Mouse (Mus musculus) myocyte (in vitro differentiated cells): ENCODE data around the gene Dmgdh. TPM values are rescaled to one million over a fixed set of nuclear protein-coding genes. Genes with fewer than 3 reads are reported as not detected.

Experiments used
- H3K27me3 ChIP-seq: one replicate; pipeline ENCODE4 v1.6.1; 2011; ENCODE audit not compliant: control insufficient read depth, insufficient read depth, insufficient read length
- H3K36me3 ChIP-seq: one replicate; pipeline ENCODE4 v1.6.1; 2011; ENCODE audit not compliant: control insufficient read depth, insufficient read depth
- H3K4me2 ChIP-seq: one replicate; pipeline ENCODE4 v1.6.1; 2011; ENCODE audit warnings: low read depth, control low read depth
- H3K4me3 ChIP-seq: one replicate; pipeline ENCODE4 v1.5.1; 2011; ENCODE audit warnings: mild to moderate bottlenecking, control low read depth, moderate library complexity
- H3K79me2 ChIP-seq: one replicate; pipeline ENCODE4 v1.6.1; 2011; ENCODE audit not compliant: control insufficient read depth, insufficient read depth
- H3ac ChIP-seq: one replicate; pipeline ENCODE4 v1.6.1; 2011; ENCODE audit not compliant: control insufficient read depth, insufficient read length
- CEBPB ChIP-seq: IDR thresholded peaks from 2 replicates; pipeline ENCODE4 v1.6.1; 2011; ENCODE audit warnings: mild to moderate bottlenecking, moderate library complexity; ENCODE audit not compliant: poor library complexity, insufficient read depth, severe bottlenecking
- E2F4 ChIP-seq: IDR thresholded peaks from one replicate; pipeline ENCODE4 v1.6.1; 2011; ENCODE audit warnings: mild to moderate bottlenecking, control low read depth, moderate library complexity; ENCODE audit not compliant: insufficient read depth
- MAX ChIP-seq: IDR thresholded peaks from one replicate; pipeline ENCODE4 v1.6.1; 2011; ENCODE audit warnings: low read depth, mild to moderate bottlenecking, control low read depth
- MYOD1 ChIP-seq, 3 experiments: IDR thresholded peaks; one replicate each; pipeline ENCODE4 v1.6.1; 2011; ENCODE audit warnings: control low read depth in 2 of 3, low read depth in 2 of 3, mild to moderate bottlenecking in 2 of 3, moderate library complexity in 1 of 3; ENCODE audit not compliant: insufficient read length in 2 of 3, control insufficient read depth in 1 of 3
- MYOG ChIP-seq, 3 experiments: IDR thresholded peaks; one replicate each; pipeline ENCODE4 v1.6.1; 2011; ENCODE audit warnings: control low read depth in 2 of 3, low read depth in 2 of 3, mild to moderate bottlenecking in 2 of 3; ENCODE audit not compliant: insufficient read length in 2 of 3, control insufficient read depth in 1 of 3, insufficient read depth in 1 of 3
- POLR2A ChIP-seq: IDR thresholded peaks from one replicate; pipeline ENCODE4 v1.6.1; 2011; ENCODE audit warnings: low read depth, mild to moderate bottlenecking, control low read depth, moderate library complexity; ENCODE audit not compliant: insufficient read length
- POLR2AphosphoS2 ChIP-seq: IDR thresholded peaks from one replicate; pipeline ENCODE4 v1.6.1; 2011; ENCODE audit warnings: low read depth, control low read depth; ENCODE audit not compliant: insufficient read length
- REST ChIP-seq: IDR thresholded peaks from one replicate; pipeline ENCODE4 v1.6.1; 2011; ENCODE audit warnings: mild to moderate bottlenecking, control low read depth, moderate library complexity; ENCODE audit not compliant: insufficient read depth, insufficient read length
- SRF ChIP-seq: IDR thresholded peaks from one replicate; pipeline ENCODE4 v1.6.1; 2011; ENCODE audit warnings: low read depth; ENCODE audit not compliant: control insufficient read depth, insufficient read length
- TCF12 ChIP-seq: IDR thresholded peaks from one replicate; pipeline ENCODE4 v1.6.1; 2011; ENCODE audit warnings: mild to moderate bottlenecking, control low read depth; ENCODE audit not compliant: poor library complexity, insufficient read depth, severe bottlenecking
- TCF3 ChIP-seq: IDR thresholded peaks from one replicate; pipeline ENCODE4 v1.6.1; 2011; ENCODE audit warnings: low read depth, control low read depth; ENCODE audit not compliant: insufficient read length
- USF1 ChIP-seq: IDR thresholded peaks from one replicate; pipeline ENCODE4 v1.6.1; 2011; ENCODE audit warnings: low read depth, mild to moderate bottlenecking, control low read depth, moderate library complexity
- polyA plus RNA-seq: library from polyadenylated mRNA; unstranded; fragments of >200 nt; fragmentation: generic; extraction: Trizol; gene quantifications from one replicate; pipeline ENCODE4 v1.2.1, GENCODE M21; 2012; ENCODE audit warnings: missing spikeins

Gene Dmgdh
- polyA plus RNA-seq, 1 experiment: not detected

GRCm38 (mm10) chr13:93713826-93714225 is 39.6 kb downstream of the Dmgdh start:
- Histone ChIP-seq H3K4me3 (no peak overlapping the region), H3K36me3 (no peaks in the 10 kb centered on the region), H3K27me3 (peaks cover 13% of the 10 kb centered on the region), H3ac (no peak overlapping the region), H3K4me2 (no peak overlapping the region), H3K79me2 (no peaks in the 10 kb centered on the region)
- TF ChIP-seq CEBPB: no peak
- TF ChIP-seq USF1: no peak
- no peak for TF ChIP-seq MYOG (IDR thresholded peaks at IDR 0.05; ENCODE audit: control insufficient read depth in 1 of 3, insufficient read depth in 1 of 3, insufficient read length in 2 of 3, low read depth in 2 of 3)
- no peak for TF ChIP-seq TCF12
- no peak for TF ChIP-seq MAX
- no peak for TF ChIP-seq TCF3
- TF ChIP-seq POLR2AphosphoS2: no peak
- TF ChIP-seq POLR2A: no peak
- no peak for TF ChIP-seq REST
- no peak for TF ChIP-seq SRF
- no peak for TF ChIP-seq E2F4
- TF ChIP-seq MYOD1 (IDR thresholded peaks at IDR 0.05; ENCODE audit: control insufficient read depth in 1 of 3, insufficient read length in 2 of 3, low read depth in 2 of 3): no peak

DNA sequence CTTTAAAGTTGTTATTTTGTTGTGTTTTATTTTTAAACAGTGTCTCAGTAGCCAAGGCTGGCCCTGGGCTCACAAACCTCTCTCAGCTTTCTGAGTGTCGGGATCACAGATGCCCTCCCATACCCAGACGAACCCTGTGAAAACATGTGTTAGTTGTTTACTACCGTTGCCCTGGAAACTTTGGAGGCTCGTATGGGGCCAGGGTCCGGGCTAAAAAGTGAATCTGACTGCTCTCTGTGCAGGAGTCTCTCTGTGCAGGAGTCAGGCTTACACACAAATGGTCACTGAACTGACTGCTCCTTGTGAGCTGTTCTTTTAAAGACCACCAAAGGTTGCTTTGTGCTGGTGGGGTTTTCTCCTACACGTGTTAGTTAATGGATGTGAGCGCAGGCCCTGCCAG is 42.9 kb downstream of the Dmgdh start:
- Histone ChIP-seq H3K4me2 (no peak overlapping the region), H3K36me3 (no peaks in the 10 kb centered on the region), H3K4me3 (no peak overlapping the region), H3K27me3 (peaks cover 4% of the 10 kb centered on the region), H3K79me2 (no peaks in the 10 kb centered on the region), H3ac (no peak overlapping the region)
- TF ChIP-seq TCF12 (no peak), REST (no peak), E2F4 (no peak), CEBPB (no peak), TCF3 (no peak), POLR2AphosphoS2 (no peak)

- Histone ChIP-seq H3K4me3 (no peak overlapping the region), H3K4me2 (no peak overlapping the region), H3K27me3 (no peaks in the 10 kb centered on the region), H3K79me2 (no peaks in the 10 kb centered on the region), H3ac (no peak overlapping the region), H3K36me3 (no peaks in the 10 kb centered on the region)
- no peak for TF ChIP-seq POLR2AphosphoS2
- no peak for TF ChIP-seq TCF12
- no peak for TF ChIP-seq MYOG (IDR thresholded peaks at IDR 0.05; ENCODE audit: control insufficient read depth in 1 of 3, insufficient read depth in 1 of 3, insufficient read length in 2 of 3, low read depth in 2 of 3)
- no peak for TF ChIP-seq MYOD1 (IDR thresholded peaks at IDR 0.05; ENCODE audit: control insufficient read depth in 1 of 3, insufficient read length in 2 of 3, low read depth in 2 of 3)
- no peak for TF ChIP-seq POLR2A
- no peak for TF ChIP-seq REST
- no peak for TF ChIP-seq CEBPB
- no peak for TF ChIP-seq MAX
- no peak for TF ChIP-seq SRF
- no peak for TF ChIP-seq E2F4
- no peak for TF ChIP-seq TCF3
- no peak for TF ChIP-seq USF1
Measured at GRCm38 (mm10) chr13:93718948-93719347, 44.7 kb downstream of the Dmgdh start.

GRCm38 (mm10) chr13:93721916-93722315 is 47.7 kb downstream of the Dmgdh start:
- no peak overlapping the region for H3K4me3 ChIP-seq
- no peak overlapping the region for H3ac ChIP-seq
- H3K27me3 ChIP-seq: no peaks in the 10 kb centered on the region
- TF ChIP-seq CEBPB (no peak), E2F4 (no peak), TCF3 (no peak), MYOD1 (IDR thresholded peaks at IDR 0.05; ENCODE audit: control insufficient read depth in 1 of 3, insufficient read length in 2 of 3, low read depth in 2 of 3) (peak; percentile 8 to 65 (median 44))
- no peaks in the 10 kb centered on the region for H3K36me3 ChIP-seq
- peak overlapping the region; percentile 34 for H3K4me2 ChIP-seq
- H3K79me2 ChIP-seq: no peaks in the 10 kb centered on the region

DNA sequence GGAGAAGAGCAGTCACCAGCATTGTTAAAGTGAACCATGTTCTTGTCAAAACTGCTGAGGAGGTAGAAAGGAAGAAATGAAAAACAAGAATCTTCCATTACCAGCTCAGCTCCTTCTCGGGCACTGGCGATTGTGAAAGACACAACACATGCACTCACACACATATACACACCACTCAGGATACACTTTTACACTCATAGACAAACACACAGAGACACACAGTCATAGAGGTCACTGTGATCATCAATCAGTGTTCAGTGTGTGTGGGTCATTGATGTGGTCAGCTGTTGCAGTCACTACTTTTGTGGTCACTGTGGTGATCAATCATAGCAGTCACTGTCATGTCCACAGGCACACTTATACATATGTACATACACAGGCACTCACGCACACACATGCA is 49.2 kb downstream of the Dmgdh start:
- no peaks in the 10 kb centered on the region for H3K79me2 ChIP-seq

More for the DNA sequence above, 49.2 kb downstream of the Dmgdh start:
- H3K4me2 ChIP-seq: no peak overlapping the region
- H3K27me3 ChIP-seq: no peaks in the 10 kb centered on the region
- no peak overlapping the region for H3K4me3 ChIP-seq
- TF ChIP-seq MYOD1 (IDR thresholded peaks at IDR 0.05; ENCODE audit: control insufficient read depth in 1 of 3, insufficient read length in 2 of 3, low read depth in 2 of 3): peak in 1 of 3 experiments; percentile 8
- no peak for TF ChIP-seq TCF12
- H3ac ChIP-seq: no peak overlapping the region
- no peaks in the 10 kb centered on the region for H3K36me3 ChIP-seq
